Mouse (Mus musculus) pancreas, adult 10 weeks (tissue): Measurements from ENCODE around the gene Pcsk7. TPM values are rescaled to one million over a fixed set of nuclear protein-coding genes. Genes with fewer than 3 reads are reported as not detected.

ENCODE experiments used
- polyA plus RNA-seq: library from polyadenylated mRNA; stranded (reverse); fragments of 350-450 nt; fragmentation: Illumina TruSeq; extraction: RNeasy Lipid Tissue Mini Kit (QIAGEN cat#74804); gene quantifications from one replicate; pipeline ENCODE4 v1.2.3, GENCODE M21; 2015; ENCODE audit warnings: low read depth, low replicate concordance; ENCODE audit not compliant: insufficient read depth

The Pcsk7 gene
- 6.9 TPM for polyA plus RNA-seq

GRCm38 (mm10) chr9:45906355-45907077, at the start of gene Pcsk7, which contains the start of gene Rnf214:
Gene Pcsk7 (plus strand): TSS chr9:45906497.
Gene Rnf214 (minus strand): TSS chr9:45906911.

GRCm38 (mm10) chr9:45935628-45936210, 29.4 kb downstream of the Pcsk7 start, which contains the start of gene Tagln:
Gene Tagln (minus strand): TSS chr9:45936058.

GRCm38 (mm10) chr9:45955107-45955963, 49.0 kb downstream of the Pcsk7 start, which contains the start of gene Sidt2:
Gene Sidt2 (minus strand): TSS chr9:45955258.

Other genes with a start within 250 kb of the Pcsk7 start
- 3.6 TPM for gene Cep164, start 77.8 kb upstream of the Pcsk7 start, polyA plus RNA-seq
- gene Bace1, start 67.9 kb upstream of the Pcsk7 start, polyA plus RNA-seq = 3.6 TPM
- 5.1 TPM for gene Rnf214, start 414 bp downstream of the Pcsk7 start, polyA plus RNA-seq
- gene Tagln, start 29.6 kb downstream of the Pcsk7 start, polyA plus RNA-seq = 69.0 TPM
- gene Sidt2, start 48.8 kb downstream of the Pcsk7 start, polyA plus RNA-seq = 30.7 TPM
- 8.2 TPM for gene Pafah1b2, start 106.2 kb downstream of the Pcsk7 start, polyA plus RNA-seq
- gene Sik3, start 106.3 kb downstream of the Pcsk7 start, polyA plus RNA-seq = 8.4 TPM